Mouse (Mus musculus) forebrain, postnatal 0 days (tissue): ENCODE measurements around the gene Gm17428. TPM values are rescaled to one million over a fixed set of nuclear protein-coding genes. Genes with fewer than 3 reads are reported as not detected.

Source experiments
- ATAC-seq: fragments of 200-750 bp; cut with Nextera tagmentation; 2 replicates; pipeline ENCODE4 v1.8.0; 2017; ENCODE audit warnings: mild to moderate bottlenecking, moderate library complexity
- DNase-seq: peaks from one replicate; pipeline ENCODE4 v3.0.0-alpha.2; 2015
- H3K27ac ChIP-seq: fragments of 300-500 bp; sonication (generic); 2 replicates; pipeline ENCODE4 v1.5.1; 2014; ENCODE audit warnings: low read depth, mild to moderate bottlenecking, antibody characterized with exemption, low read length, moderate library complexity, mixed read lengths
- H3K27me3 ChIP-seq: fragments of 300-500 bp; sonication (generic); 2 replicates; pipeline ENCODE4 v1.6.1; 2014; ENCODE audit warnings: mild to moderate bottlenecking, low read length, mixed read lengths; ENCODE audit not compliant: insufficient read depth
- H3K36me3 ChIP-seq: fragments of 300-500 bp; sonication (generic); 2 replicates; pipeline ENCODE4 v1.6.1; 2014; ENCODE audit warnings: mild to moderate bottlenecking, moderate library complexity; ENCODE audit not compliant: insufficient read depth
- H3K4me1 ChIP-seq: fragments of 300-500 bp; sonication (generic); 2 replicates; pipeline ENCODE4 v1.6.1; 2014; ENCODE audit warnings: antibody characterized with exemption; ENCODE audit not compliant: insufficient read depth
- H3K4me2 ChIP-seq: fragments of 300-500 bp; sonication (generic); 2 replicates; pipeline ENCODE4 v1.6.1; 2014; ENCODE audit warnings: low read depth, mild to moderate bottlenecking, moderate library complexity
- H3K4me3 ChIP-seq: fragments of 300-500 bp; sonication (generic); 2 replicates; pipeline ENCODE4 v1.5.1; 2014; ENCODE audit warnings: low read depth, low read length, mixed read lengths
- H3K9ac ChIP-seq: fragments of 300-500 bp; sonication (generic); 2 replicates; pipeline ENCODE4 v1.6.1; 2014; ENCODE audit warnings: mild to moderate bottlenecking
- H3K9me3 ChIP-seq: fragments of 300-500 bp; sonication (generic); 2 replicates; pipeline ENCODE4 v1.6.1; 2016; ENCODE audit warnings: low read length
- CTCF ChIP-seq: sonication (generic); IDR thresholded peaks from 2 replicates; pipeline ENCODE4 v1.5.1; 2016; ENCODE audit warnings: antibody characterized with exemption, control low read depth, low read depth
- WGBS: fragments of 180-500 bp; shearing (Covaris S2); extraction: QIAGEN DNeasy Blood & Tissue Kit; methylation state at CpG from one replicate; pipeline ENCODE4 v1.1.7; 2014; 5-methylcytosine and 5-hydroxymethylcytosine counted together
- polyA plus RNA-seq: library from polyadenylated mRNA; unstranded; fragments of >200 nt; fragmentation: Nextera tagmentation; extraction: Ambion mirVana; gene quantifications from 2 replicates; pipeline ENCODE4 v1.2.1, GENCODE M21; 2015
- total RNA-seq: library from RNA; depleted of rRNA; stranded (reverse); fragments of >200 nt; gene quantifications from 2 replicates; pipeline ENCODE4 v1.2.3, GENCODE M21; 2014

The Gm17428 gene
- total and polyA plus RNA-seq, 2 experiments from 2014 or later = not detected

DNA sequence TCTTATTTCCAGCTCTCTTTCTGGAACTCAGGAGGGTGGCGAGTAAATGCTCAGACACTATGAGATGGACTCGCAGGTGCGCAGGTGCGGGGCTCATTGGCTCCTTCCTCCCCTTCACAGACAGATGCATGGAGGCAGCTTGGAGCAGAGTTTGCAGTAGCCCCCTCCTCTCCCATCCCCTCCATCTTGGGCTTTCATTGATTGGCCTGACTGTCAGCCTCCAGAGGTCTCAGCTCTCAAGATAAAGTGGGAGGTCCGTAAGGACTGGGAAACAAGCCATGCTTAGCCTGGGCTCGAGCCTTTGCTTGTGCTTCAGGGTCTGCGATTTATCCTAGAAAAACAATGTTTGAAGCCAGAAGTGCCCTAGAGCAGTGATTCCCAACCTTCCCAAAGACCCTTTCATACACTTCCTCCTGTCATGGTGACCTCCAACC, 26.0 kb downstream of the Gm17428 start:
- H3K9ac ChIP-seq = no peak overlapping the region
- H3K27me3 ChIP-seq = no peaks in the 10 kb centered on the region
- no peak overlapping the region for H3K4me3 ChIP-seq
- 63% methylated on average over 7 of the region's 7 CpGs for WGBS
- DNase-seq (no peak), ATAC-seq (no peak)
- H3K4me2 ChIP-seq = no peak overlapping the region
- no peaks in the 10 kb centered on the region for H3K36me3 ChIP-seq
- TF ChIP-seq CTCF = no peak
- H3K27ac ChIP-seq = no peak overlapping the region
- H3K9me3 ChIP-seq = no peaks in the 10 kb centered on the region
- no peaks in the 10 kb centered on the region for H3K4me1 ChIP-seq

DNA sequence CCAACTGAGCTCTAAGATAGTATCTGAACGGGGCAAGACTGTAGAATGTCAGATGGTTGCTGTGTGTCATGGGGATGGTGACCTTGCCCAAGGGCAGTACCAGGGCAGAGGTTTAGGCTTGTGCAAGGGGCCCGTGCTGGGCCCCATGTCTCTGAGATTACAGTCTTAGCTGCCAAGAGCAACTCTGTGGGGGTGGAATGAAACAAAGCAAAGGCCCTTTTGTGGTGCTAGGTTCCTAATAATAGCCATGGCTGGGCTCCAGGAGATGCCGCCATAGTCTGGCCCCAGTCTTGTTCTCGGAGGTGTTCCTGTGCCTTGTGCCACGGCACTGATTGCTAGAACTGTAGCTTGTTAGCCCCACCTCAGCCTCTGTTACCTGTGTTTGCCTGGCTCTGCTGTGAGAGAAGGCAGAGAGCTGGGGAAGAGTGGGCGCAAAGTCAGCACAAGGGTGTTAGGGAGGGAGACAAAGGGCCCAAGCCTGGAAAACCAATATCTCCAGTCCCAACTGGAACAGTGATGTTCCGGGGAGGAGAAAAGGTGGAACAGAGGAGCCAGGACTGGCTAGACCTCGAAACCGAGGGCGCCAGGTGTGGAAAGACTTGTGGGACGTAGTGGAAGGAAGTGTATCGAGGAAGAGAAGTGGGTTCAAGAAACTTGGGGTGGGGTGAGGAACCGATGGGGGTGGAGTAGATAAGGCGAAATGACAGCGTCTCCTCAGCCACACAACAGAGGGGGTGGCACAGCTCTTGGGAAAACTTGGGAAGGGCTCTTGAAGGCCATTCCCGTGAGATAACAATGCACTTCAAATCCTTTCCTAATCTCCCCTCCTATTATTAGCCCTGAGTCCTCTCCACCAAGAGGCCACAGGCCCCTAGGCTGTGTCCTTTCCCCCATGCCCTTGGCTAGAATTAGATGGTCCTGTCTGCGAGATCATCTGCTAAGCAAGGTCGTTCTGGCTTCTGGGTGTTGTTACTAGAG, 27.4 kb downstream of the Gm17428 start:
- no peak overlapping the region for H3K27ac ChIP-seq
- H3K4me2 ChIP-seq = no peak overlapping the region

DNA sequence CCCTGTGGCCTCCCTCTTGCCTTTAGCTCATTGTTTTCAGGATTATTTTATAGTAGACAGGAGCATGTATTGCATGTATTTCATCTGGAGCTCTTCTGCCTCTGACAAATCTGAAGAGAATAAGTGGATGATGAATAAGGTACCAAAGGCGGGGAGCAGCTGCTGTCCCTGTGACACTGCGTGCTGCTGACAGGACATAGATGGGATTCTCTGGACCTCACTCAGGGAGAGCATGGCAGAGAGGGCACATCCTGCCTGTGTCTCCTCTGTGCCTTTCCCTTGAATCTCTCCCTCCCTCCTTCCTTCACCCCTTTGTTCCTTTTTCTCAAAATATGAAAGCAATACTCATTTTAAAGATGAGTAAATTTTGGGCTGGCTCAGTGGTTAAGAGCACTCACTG, 28.8 kb downstream of the Gm17428 start:
- Histone ChIP-seq H3K9ac (no peak overlapping the region), H3K27me3 (no peaks in the 10 kb centered on the region), H3K4me1 (no peaks in the 10 kb centered on the region), H3K36me3 (no peaks in the 10 kb centered on the region), H3K4me3 (no peak overlapping the region), H3K27ac (no peak overlapping the region), H3K4me2 (no peak overlapping the region), H3K9me3 (no peaks in the 10 kb centered on the region)
- 85% methylated on average over 2 of the region's 2 CpGs for WGBS
- DNase-seq (no peak), ATAC-seq (no peak)
- TF ChIP-seq CTCF = no peak

More for the DNA sequence above, 27.4 kb downstream of the Gm17428 start:
- 64% methylated on average over 18 of the region's 18 CpGs for WGBS
- Histone ChIP-seq H3K4me1 (no peaks in the 10 kb centered on the region), H3K36me3 (no peaks in the 10 kb centered on the region), H3K27me3 (no peaks in the 10 kb centered on the region), H3K4me3 (no peak overlapping the region), H3K9me3 (no peaks in the 10 kb centered on the region), H3K9ac (no peak overlapping the region)
- ATAC-seq (no peak), DNase-seq (no peak)
- TF ChIP-seq CTCF = no peak

DNA sequence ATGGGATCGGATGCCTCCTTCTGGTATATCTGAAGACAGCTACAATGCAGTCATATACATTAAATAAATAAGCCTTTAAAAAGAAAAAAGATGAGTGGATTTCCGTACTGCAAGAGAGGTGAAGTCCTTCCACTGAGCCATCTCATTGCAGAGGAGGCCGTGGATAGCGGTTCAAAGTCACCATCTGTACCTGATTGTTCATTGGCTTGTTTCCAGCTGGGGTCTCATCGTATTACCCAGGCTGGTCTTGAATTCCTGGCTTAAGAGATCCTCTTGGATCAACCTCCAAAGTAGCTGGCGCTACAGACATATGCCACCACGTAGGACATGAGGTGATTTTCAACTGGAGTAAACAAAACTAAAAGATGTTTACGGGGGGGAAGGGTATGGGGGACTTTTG, 29.2 kb downstream of the Gm17428 start:
- DNase-seq = no peak
- Histone ChIP-seq H3K9ac (no peak overlapping the region), H3K4me1 (no peaks in the 10 kb centered on the region), H3K9me3 (no peaks in the 10 kb centered on the region), H3K36me3 (no peaks in the 10 kb centered on the region), H3K4me2 (no peak overlapping the region), H3K27ac (no peak overlapping the region), H3K27me3 (no peaks in the 10 kb centered on the region), H3K4me3 (no peak overlapping the region)
- ATAC-seq = no peak
- 78% methylated on average over 8 of the region's 8 CpGs for WGBS
- TF ChIP-seq CTCF = no peak

DNA sequence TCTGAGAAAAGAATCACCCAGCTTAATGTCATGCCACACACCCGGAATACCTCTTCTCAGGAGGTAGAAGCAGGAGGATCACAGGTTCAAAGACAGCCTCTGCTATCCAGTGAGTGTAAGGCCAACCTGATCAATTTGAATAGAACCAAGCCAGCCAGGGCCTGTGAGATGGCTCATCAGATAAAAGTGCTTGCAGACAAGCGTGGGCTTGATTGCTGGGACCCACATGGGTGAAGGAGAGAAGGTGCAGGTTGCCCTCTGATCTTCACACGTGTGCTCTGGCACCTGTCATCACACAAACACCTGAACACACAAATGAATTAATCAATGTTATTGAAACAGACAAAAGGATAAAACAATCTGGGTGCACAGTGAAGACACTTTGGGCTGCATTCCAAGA, 29.8 kb downstream of the Gm17428 start:
- ATAC-seq (no peak), DNase-seq (no peak)
- H3K9ac ChIP-seq = no peak overlapping the region

DNA sequence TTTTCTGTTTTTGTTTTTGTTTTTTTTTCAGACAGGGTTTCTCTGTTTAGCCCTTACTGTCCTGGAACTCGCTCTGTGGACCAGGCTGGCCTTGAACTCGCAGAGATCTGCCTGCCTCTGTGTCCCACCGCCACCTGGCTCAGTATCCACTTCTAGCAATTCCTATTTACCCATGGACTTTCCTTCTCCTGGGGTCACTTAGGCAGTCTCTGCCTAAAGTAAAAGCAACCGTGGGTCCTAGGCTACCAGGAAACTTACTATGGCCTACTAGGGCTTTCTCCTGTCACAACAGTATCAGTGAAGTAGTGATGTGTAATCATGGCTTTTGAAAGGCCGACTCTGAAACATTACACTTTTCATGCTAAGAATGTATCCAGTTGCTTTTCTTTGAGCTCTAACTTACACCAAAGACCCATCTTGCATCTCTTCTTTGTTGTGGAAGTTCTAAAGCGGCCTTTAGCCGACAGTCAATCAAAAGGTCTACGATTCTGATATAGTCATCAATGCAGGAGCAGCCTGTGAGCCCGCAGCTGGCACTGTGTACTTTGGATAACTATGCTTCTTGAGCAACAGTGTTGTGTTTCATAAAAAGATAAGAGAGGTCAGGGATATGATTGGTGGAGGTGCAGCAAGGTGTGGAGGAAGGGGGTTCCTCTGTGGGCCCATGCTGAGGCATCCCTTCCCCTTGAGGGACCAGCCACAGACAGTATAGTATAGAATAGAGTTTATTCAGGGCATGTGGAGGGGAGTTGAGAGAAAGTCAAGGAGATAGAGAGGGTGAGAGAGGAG, 30.6 kb downstream of the Gm17428 start:
- H3K4me1 ChIP-seq = no peaks in the 10 kb centered on the region
- H3K4me2 ChIP-seq = no peak overlapping the region
- TF ChIP-seq CTCF = no peak
- no peaks in the 10 kb centered on the region for H3K27me3 ChIP-seq
- no peaks in the 10 kb centered on the region for H3K9me3 ChIP-seq
- ATAC-seq (no peak), DNase-seq (no peak)
- H3K36me3 ChIP-seq = no peaks in the 10 kb centered on the region
- H3K4me3 ChIP-seq = no peak overlapping the region
- WGBS = 85% methylated on average over 9 of the region's 9 CpGs
- no peak overlapping the region for H3K27ac ChIP-seq
- no peak overlapping the region for H3K9ac ChIP-seq

More for the DNA sequence above, 29.8 kb downstream of the Gm17428 start:
- Histone ChIP-seq H3K36me3 (no peaks in the 10 kb centered on the region), H3K4me1 (no peaks in the 10 kb centered on the region), H3K27me3 (no peaks in the 10 kb centered on the region), H3K27ac (no peak overlapping the region), H3K9me3 (no peaks in the 10 kb centered on the region), H3K4me3 (no peak overlapping the region), H3K4me2 (no peak overlapping the region)
- TF ChIP-seq CTCF = no peak
- 81% methylated on average over 3 of the region's 3 CpGs for WGBS

DNA sequence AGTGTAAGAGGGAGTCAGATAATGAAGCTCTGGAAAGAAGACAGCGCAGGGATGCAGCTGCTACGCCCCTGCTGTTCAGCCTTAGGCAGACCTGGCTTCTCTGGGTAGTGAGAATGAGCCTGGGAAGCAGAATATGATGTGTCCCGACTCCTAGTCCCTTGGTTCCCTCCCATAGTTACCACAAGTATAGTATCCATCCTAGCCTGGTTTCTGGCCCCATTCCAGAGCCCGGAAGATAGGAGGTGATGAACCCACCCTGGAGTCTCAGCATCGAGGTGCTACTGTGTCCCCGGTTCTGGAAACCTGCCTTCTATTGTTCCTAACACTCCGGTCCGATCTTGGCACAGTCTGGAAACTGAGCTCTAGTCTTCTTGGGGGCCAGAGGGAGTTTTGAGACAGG, 31.7 kb downstream of the Gm17428 start:
- Histone ChIP-seq H3K27ac (no peak overlapping the region), H3K9me3 (no peaks in the 10 kb centered on the region), H3K9ac (no peak overlapping the region), H3K4me1 (no peaks in the 10 kb centered on the region), H3K4me2 (no peak overlapping the region), H3K4me3 (no peak overlapping the region), H3K27me3 (no peaks in the 10 kb centered on the region), H3K36me3 (no peaks in the 10 kb centered on the region)
- 77% methylated on average over 8 of the region's 8 CpGs for WGBS
- ATAC-seq = no peak
- no peak for DNase-seq
- no peak for TF ChIP-seq CTCF
